ENCODE assay signal across 8 mouse cellular contexts in the genomic region with DNA sequence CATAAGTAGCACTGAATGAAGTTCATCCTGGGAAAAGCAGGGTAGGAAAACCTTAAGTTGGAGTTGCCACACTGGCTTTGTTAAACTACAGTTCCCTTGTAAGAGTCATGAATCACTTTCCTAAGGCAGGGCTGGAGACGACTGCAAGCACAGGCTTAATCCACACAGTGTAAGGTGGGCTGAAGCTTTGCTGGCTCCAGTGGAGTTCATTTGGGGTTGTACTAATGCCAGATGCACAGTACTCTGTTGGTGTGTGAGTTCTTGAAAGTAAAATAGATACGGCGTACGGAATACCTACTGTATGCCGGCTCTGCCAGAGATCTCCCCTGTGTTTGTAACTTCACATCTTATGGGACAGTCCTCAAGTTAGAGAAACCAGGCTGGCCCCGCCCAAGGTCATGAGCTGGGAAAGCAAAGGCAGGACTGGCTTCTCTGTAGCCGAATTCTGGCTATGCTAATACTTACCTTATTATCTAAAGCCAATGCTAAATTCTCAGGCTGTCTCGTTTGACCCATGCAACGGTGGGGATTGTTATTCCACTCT. TPM values are rescaled to one million over a fixed set of nuclear protein-coding genes. Genes with fewer than 3 reads are reported as not detected.
DNase-seq lines count a peak whose midpoint lies in the region; ATAC-seq and TF ChIP-seq lines count a peak whose summit lies in the region.

No protein-coding gene starts in this region.

- no peaks in the 10 kb centered on the region for H3K27me3 ChIP-seq in cerebellum, adult 2 months (ENCODE audit: control insufficient read depth, insufficient read depth, low read length)
- H3K27me3 ChIP-seq in liver, embryonic 12.5 days (replicated peaks) = no peaks in the 10 kb centered on the region

- H3K4me3 ChIP-seq in cerebellum, adult 2 months (replicated peaks; ENCODE audit: insufficient read depth, low read depth, low read length) = peak overlapping the region; percentile 46
- H3K4me3 ChIP-seq in liver, embryonic 12.5 days = no peak overlapping the region

- WGBS in cerebellum, adult 2 months = 86% methylated on average over 9 of the region's 9 CpGs
- WGBS in liver, embryonic 12.5 days (ENCODE audit: insufficient replicate concordance) = 73% methylated on average over 9 of the region's 9 CpGs

- H3K4me2 ChIP-seq in liver, embryonic 12.5 days = peak overlapping the region; percentile 50; the same call in 1 of the 2 replicates

- H3K36me3 ChIP-seq in liver, embryonic 12.5 days = no peaks in the 10 kb centered on the region

- no peak for TF ChIP-seq POLR2A in cerebellum, adult 2 months (IDR thresholded peaks at IDR 0.05; ENCODE audit: borderline replicate concordance, insufficient read depth, low read length)

- intact Hi-C loops in heart, postnatal 10 days (cut with DNase I) = loop anchor here (1.0 to 2.0 kb wide), 2 partner anchors 20 to 68 kb away; no protein-coding TSS in a partner anchor

- no peak for DNase-seq in cerebellum, adult 2 months
- DNase-seq in cerebellum, postnatal 36 days = no peak
- peak; percentile 42 to 56 for DNase-seq in adrenal gland, postnatal 36 days
- DNase-seq in heart, postnatal 10 days = peak; percentile 47 to 56
- no peak for DNase-seq in cerebellum, adult 11 months
- DNase-seq in gastrocnemius, postnatal 10 days = no peak
- DNase-seq in thymus, postnatal 25 days = no peak

- no peak overlapping the region for H3K9ac ChIP-seq in liver, embryonic 12.5 days

- no peaks in the 10 kb centered on the region for H3K9me3 ChIP-seq in liver, embryonic 12.5 days (replicated peaks)

- no peaks in the 10 kb centered on the region for H3K4me1 ChIP-seq in cerebellum, adult 2 months (ENCODE audit: control insufficient read depth, insufficient read depth, low read length)
- H3K4me1 ChIP-seq in liver, embryonic 12.5 days = no peaks in the 10 kb centered on the region

- no peak for ATAC-seq in liver, embryonic 12.5 days

- no peak overlapping the region for H3K27ac ChIP-seq in cerebellum, adult 2 months (ENCODE audit: insufficient read depth, low read length)
- no peak overlapping the region for H3K27ac ChIP-seq in liver, embryonic 12.5 days

- TF ChIP-seq CTCF in cerebellum, adult 2 months (IDR thresholded peaks at IDR 0.05; ENCODE audit: borderline replicate concordance, insufficient read depth, low read depth, low read length) = no peak

RNA-seq across cellular contexts. Expression of a gene that starts 3.3 kb away (rescaled TPM):
- 6.4 and 7.1 TPM in 2 replicates for polyA plus RNA-seq in cerebellum, adult 2 months (2012; rRNA removed)
- 10 to 100 TPM; 10.5 to 18.1 TPM for total RNA-seq in adrenal gland, postnatal 36 days (2021)
- total RNA-seq in heart, postnatal 10 days (2021) = 100 to 1,000 TPM; 122 to 147 TPM
- polyA plus RNA-seq in liver, embryonic 12.5 days (2016; fragmentation: Nextera tagmentation; extraction: Ambion mirVana) = 1.0 and 1.7 TPM in 2 replicates
- total RNA-seq in gastrocnemius, postnatal 10 days (2021) = 100 to 1,000 TPM; 122 to 125 TPM

Comparison
In these comparisons a context has a peak if more than half of its experiments do, and no peak if none do; other contexts are left out.
1. DNase-seq: peak in adrenal gland, postnatal 36 days (2 of 2) and heart, postnatal 10 days (2 of 2); none in cerebellum, adult 2 months (0 of 2), cerebellum, postnatal 36 days (0 of 2), cerebellum, adult 11 months (single experiment), gastrocnemius, postnatal 10 days (single experiment) and thymus, postnatal 25 days (single experiment).
2. RNA of a gene that starts 3.3 kb away (total RNA-seq): 122 to 147 TPM in heart, postnatal 10 days and 122 to 125 TPM in gastrocnemius, postnatal 10 days; 10.5 to 18.1 TPM in adrenal gland, postnatal 36 days; every median in the first group is over 4 times any median in the second.